ENCODE assay signal across 8 mouse cellular contexts in genomic region chr17:35870151-35870883, GRCm38 (mm10). TPM values are rescaled to one million over a fixed set of nuclear protein-coding genes. Genes with fewer than 3 reads are reported as not detected.
DNase-seq lines count a peak whose midpoint lies in the region; ATAC-seq and TF ChIP-seq lines count a peak whose summit lies in the region.

No protein-coding gene starts in this region.

- WGBS in forebrain, embryonic 14.5 days = 76% methylated on average over 9 of the region's 9 CpGs
- 71% methylated on average over 9 of the region's 9 CpGs for WGBS in hindbrain, embryonic 13.5 days
- WGBS in liver, adult 2 months = 70% methylated on average over 9 of the region's 9 CpGs

- DNase-seq in CD4-positive helper T cell, adult 2 months (ENCODE audit: low read depth, low spot score) = peak; percentile 89
- peak; percentile 94 for DNase-seq in Muller cell, postnatal 12 days (ENCODE audit: inconsistent ontology term)
- no peak for DNase-seq in forebrain, embryonic 14.5 days (ENCODE audit: low spot score)
- peak; percentile 24 for DNase-seq in liver, adult 2 months (ENCODE audit: extremely low read depth, low read depth, low spot score)
- DNase-seq in monocyte, adult 2 months (ENCODE audit: low read depth in 1 of 2, low spot score in 2 of 2) = peak; percentile 68 to 73
- peak; percentile 84 for DNase-seq in thymus, postnatal 4 days
- DNase-seq in layer of hippocampus, adult 18-20 months (ENCODE audit: low spot score in 2 of 2) = no peak

- H3K27ac ChIP-seq in forebrain, embryonic 14.5 days (ENCODE audit: low read depth, low read length) = peak overlapping the region; percentile 18; the same call in 1 of the 2 replicates
- peak overlapping the region; percentile 98 for H3K27ac ChIP-seq in hindbrain, embryonic 13.5 days
- H3K27ac ChIP-seq in liver, adult 2 months (replicated peaks; ENCODE audit: insufficient read depth, low read depth, low read length) = peak overlapping the region; percentile 81

- peak overlapping the region; percentile 92 for H3K4me2 ChIP-seq in forebrain, embryonic 14.5 days (ENCODE audit: low read length)
- peak overlapping the region; percentile 100 for H3K4me2 ChIP-seq in hindbrain, embryonic 13.5 days

- H3K27me3 ChIP-seq in forebrain, embryonic 14.5 days (replicated peaks; ENCODE audit: control insufficient read depth, insufficient read depth, low read length) = no peaks in the 10 kb centered on the region
- H3K27me3 ChIP-seq in hindbrain, embryonic 13.5 days = no peaks in the 10 kb centered on the region
- H3K27me3 ChIP-seq in liver, adult 2 months (ENCODE audit: control insufficient read depth, insufficient read depth, low read length) = peaks cover 6% of the 10 kb centered on the region; the same call in 1 of the 2 replicates

- no peak for TF ChIP-seq CTCF in liver, adult 2 months (IDR thresholded peaks at IDR 0.05; ENCODE audit: low read depth, low read length)

- H3K79me2 ChIP-seq in liver, adult 2 months (ENCODE audit: control insufficient read depth, insufficient read depth, low read length) = no peaks in the 10 kb centered on the region

- no peak for TF ChIP-seq POLR2A in liver, adult 2 months (IDR thresholded peaks at IDR 0.05; ENCODE audit: extremely low read depth, insufficient read depth, low read length)

- peak overlapping the region; percentile 59 for H3K4me3 ChIP-seq in forebrain, embryonic 14.5 days (ENCODE audit: low read depth, low read length)
- peak overlapping the region; percentile 67 for H3K4me3 ChIP-seq in hindbrain, embryonic 13.5 days
- peak overlapping the region; percentile 13 for H3K4me3 ChIP-seq in liver, adult 2 months (ENCODE audit: insufficient read depth, low read depth, low read length)

- H3K4me1 ChIP-seq in forebrain, embryonic 14.5 days (ENCODE audit: control insufficient read depth, insufficient read depth, low read length) = peaks cover 33% of the 10 kb centered on the region
- peaks cover 76% of the 10 kb centered on the region for H3K4me1 ChIP-seq in hindbrain, embryonic 13.5 days (replicated peaks)
- H3K4me1 ChIP-seq in liver, adult 2 months (ENCODE audit: control insufficient read depth, insufficient read depth, low read length) = peaks cover 6% of the 10 kb centered on the region

- H3K9me3 ChIP-seq in forebrain, embryonic 14.5 days (replicated peaks; ENCODE audit: control insufficient read depth, low read length) = peaks cover 4% of the 10 kb centered on the region; the same call in 1 of the 2 replicates
- H3K9me3 ChIP-seq in hindbrain, embryonic 13.5 days = no peaks in the 10 kb centered on the region

- peaks cover 33% of the 10 kb centered on the region for H3K36me3 ChIP-seq in forebrain, embryonic 14.5 days (ENCODE audit: control insufficient read depth, insufficient read depth, low read length)
- peaks cover 31% of the 10 kb centered on the region for H3K36me3 ChIP-seq in hindbrain, embryonic 13.5 days
- no peaks in the 10 kb centered on the region for H3K36me3 ChIP-seq in liver, adult 2 months (ENCODE audit: control insufficient read depth, insufficient read depth, low read length)

- no peak for ATAC-seq in forebrain, embryonic 14.5 days
- ATAC-seq in hindbrain, embryonic 13.5 days (ENCODE audit: low FRiP score) = no peak

- peak overlapping the region; percentile 72 for H3K9ac ChIP-seq in forebrain, embryonic 14.5 days (ENCODE audit: low read length)
- H3K9ac ChIP-seq in hindbrain, embryonic 13.5 days = peak overlapping the region; percentile 94
- peak overlapping the region; percentile 19; the same call in 1 of the 2 replicates for H3K9ac ChIP-seq in liver, adult 2 months (ENCODE audit: low read depth, low read length)

RNA-seq across cellular contexts. Expression of gene Ppp1r18, which starts 4.9 kb away (rescaled TPM):
- 21.2 and 22.0 TPM in 2 replicates for polyA plus RNA-seq in forebrain, embryonic 14.5 days (2014; fragmentation: Nextera tagmentation; extraction: Ambion mirVana)
- 26.9 and 30.5 TPM in 2 replicates for polyA plus RNA-seq in hindbrain, embryonic 13.5 days (2015; fragmentation: Nextera tagmentation; extraction: Ambion mirVana)
- 2.0 and 3.8 TPM in 2 replicates for total RNA-seq in liver, adult 2 months (2014; rRNA removed)
- 4.7 and 5.5 TPM in 2 replicates for polyA plus RNA-seq in liver, adult 2 months (2012; rRNA removed)
- 1 to 10 TPM; 7.1 to 7.6 TPM for total RNA-seq in layer of hippocampus, adult 18-20 months (2021)

RNA-seq across cellular contexts. Expression of gene Nrm, which starts 9.2 kb away (rescaled TPM):
- 23.9 and 29.6 TPM in 2 replicates for polyA plus RNA-seq in forebrain, embryonic 14.5 days (2014; fragmentation: Nextera tagmentation; extraction: Ambion mirVana)
- 26.4 and 26.9 TPM in 2 replicates for polyA plus RNA-seq in hindbrain, embryonic 13.5 days (2015; fragmentation: Nextera tagmentation; extraction: Ambion mirVana)
- 0.18 and 2.4 TPM in 2 replicates for total RNA-seq in liver, adult 2 months (2014; rRNA removed)
- polyA plus RNA-seq in liver, adult 2 months (2012; rRNA removed) = 1.4 and 2.4 TPM in 2 replicates
- total RNA-seq in layer of hippocampus, adult 18-20 months (2021) = 1 to 10 TPM; 1.6 to 1.9 TPM

RNA-seq across cellular contexts. Expression of gene Dhx16, which starts 9.3 kb away (rescaled TPM):
- polyA plus RNA-seq in forebrain, embryonic 14.5 days (2014; fragmentation: Nextera tagmentation; extraction: Ambion mirVana) = 29.3 and 31.8 TPM in 2 replicates
- 28.6 and 35.3 TPM in 2 replicates for polyA plus RNA-seq in hindbrain, embryonic 13.5 days (2015; fragmentation: Nextera tagmentation; extraction: Ambion mirVana)
- 18.5 and 25.8 TPM in 2 replicates for total RNA-seq in liver, adult 2 months (2014; rRNA removed)
- 41.4 and 52.2 TPM in 2 replicates for polyA plus RNA-seq in liver, adult 2 months (2012; rRNA removed)
- 10 to 100 TPM; 25.0 to 30.2 TPM for total RNA-seq in layer of hippocampus, adult 18-20 months (2021)

RNA-seq across cellular contexts. Expression of gene 2310061I04Rik, which starts 26.9 kb away (rescaled TPM):
- polyA plus RNA-seq in forebrain, embryonic 14.5 days (2014; fragmentation: Nextera tagmentation; extraction: Ambion mirVana) = 30.4 and 34.3 TPM in 2 replicates
- 45.8 and 48.7 TPM in 2 replicates for polyA plus RNA-seq in hindbrain, embryonic 13.5 days (2015; fragmentation: Nextera tagmentation; extraction: Ambion mirVana)
- 4.9 and 7.0 TPM in 2 replicates for total RNA-seq in liver, adult 2 months (2014; rRNA removed)
- polyA plus RNA-seq in liver, adult 2 months (2012; rRNA removed) = 35.3 and 37.4 TPM in 2 replicates
- total RNA-seq in layer of hippocampus, adult 18-20 months (2021) = 10 to 100 TPM; 52.9 to 56.7 TPM

RNA-seq across cellular contexts. Expression of gene Mdc1, which starts 29.0 kb away (rescaled TPM):
- 12.2 and 14.4 TPM in 2 replicates for polyA plus RNA-seq in forebrain, embryonic 14.5 days (2014; fragmentation: Nextera tagmentation; extraction: Ambion mirVana)
- 11.0 and 11.3 TPM in 2 replicates for polyA plus RNA-seq in hindbrain, embryonic 13.5 days (2015; fragmentation: Nextera tagmentation; extraction: Ambion mirVana)
- 3.0 and 3.5 TPM in 2 replicates for total RNA-seq in liver, adult 2 months (2014; rRNA removed)
- polyA plus RNA-seq in liver, adult 2 months (2012; rRNA removed) = 1.7 and 2.4 TPM in 2 replicates
- 10 to 100 TPM; 17.2 to 18.5 TPM for total RNA-seq in layer of hippocampus, adult 18-20 months (2021)

Comparison
In these comparisons a context has a peak if more than half of its experiments do, and no peak if none do; other contexts are left out.
1. DNase-seq: peak in CD4-positive helper T cell, adult 2 months (single experiment), Muller cell, postnatal 12 days (single experiment), liver, adult 2 months (single experiment), monocyte, adult 2 months (2 of 2) and thymus, postnatal 4 days (single experiment); none in forebrain, embryonic 14.5 days (single experiment) and layer of hippocampus, adult 18-20 months (0 of 2).
2. H3K27ac ChIP-seq: peak in every context shown above with its lines; median percentile 98 in hindbrain, embryonic 13.5 days; 81 in liver, adult 2 months; 18 in forebrain, embryonic 14.5 days.
3. H3K4me3 ChIP-seq: peak in every context shown above with its lines; median percentile 67 in hindbrain, embryonic 13.5 days; 59 in forebrain, embryonic 14.5 days; 13 in liver, adult 2 months.
4. H3K9ac ChIP-seq: peak in every context shown above with its lines; median percentile 94 in hindbrain, embryonic 13.5 days; 72 in forebrain, embryonic 14.5 days; 19 in liver, adult 2 months.